ENCODE assay signal across 28 mouse cellular contexts in the genomic region with DNA sequence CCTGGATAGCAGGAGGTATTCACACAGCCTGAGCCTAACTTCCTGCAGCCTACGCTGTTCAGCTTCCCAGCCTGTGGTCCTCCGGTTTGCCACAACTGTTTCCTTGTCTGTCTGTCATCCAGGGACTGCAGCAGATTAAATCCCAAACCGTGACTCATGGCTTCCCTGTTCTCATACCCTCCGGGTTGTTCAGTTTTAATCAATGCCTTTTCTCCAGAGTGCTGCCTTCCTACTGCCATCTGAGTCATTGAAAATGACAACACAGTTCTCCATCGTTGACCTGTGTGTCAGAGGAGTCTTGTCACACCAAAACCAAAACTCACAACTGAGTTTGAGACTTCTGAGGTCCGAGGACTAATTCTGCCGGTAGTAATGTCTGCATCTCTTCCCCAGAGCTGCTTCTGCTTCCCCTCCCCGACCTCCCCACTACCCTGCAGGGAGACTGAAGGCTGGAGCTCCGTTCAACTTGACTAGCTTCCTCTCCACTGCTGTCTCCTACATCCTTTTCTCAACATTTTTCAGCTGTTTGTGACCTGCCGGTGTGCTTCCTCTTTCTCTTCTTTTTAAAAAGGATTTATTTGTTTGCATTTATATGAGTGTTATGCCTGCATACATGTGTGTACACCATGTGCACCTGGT. TPM values are rescaled to one million over a fixed set of nuclear protein-coding genes. Genes with fewer than 3 reads are reported as not detected.
A peak's percentile ranks its signal among the peaks of the same experiment; 100 is the strongest.
DNase-seq lines count a peak whose midpoint lies in the region; ATAC-seq and TF ChIP-seq lines count a peak whose summit lies in the region.
"Had no signal": no experiment of that assay in that cellular context is flagged by ENCODE, and none has a peak within 500 bp of the region (broad histone marks: within the 10 kb centered on the region; RNA-seq: fewer than 3 reads in every experiment).

No protein-coding gene starts in this region.

- no peaks in the 10 kb centered on the region for H3K9me3 ChIP-seq in embryonic facial prominence, embryonic 15.5 days (replicated peaks)
- H3K9me3 ChIP-seq: embryonic facial prominence, embryonic 12.5 days; G1E; limb, embryonic 15.5 days; lung, embryonic 15.5 days; midbrain, embryonic 15.5 days; stomach, embryonic 15.5 days had no signal

- peak; percentile 64 for DNase-seq in adrenal gland, adult 2 months
- no peak for DNase-seq in adrenal gland, postnatal 14 days
- peak; percentile 86 for DNase-seq in Muller cell, postnatal 12 days (ENCODE audit: inconsistent ontology term)
- no peak for DNase-seq in natural killer cell, adult 2 months (ENCODE audit: low spot score in 2 of 2)
- DNase-seq in gastrocnemius, adult 18-20 months (ENCODE audit: low spot score), result no peak
- DNase-seq in urinary bladder, postnatal 4 days (ENCODE audit: low spot score in 2 of 2), result no peak
- DNase-seq: gastrocnemius, postnatal 36 days; kidney, adult 2 months; left cerebral cortex, postnatal 4 days; lung, postnatal 36 days; right cerebral cortex, adult 18-20 months; right cerebral cortex, postnatal 4 days; thymus, adult 18-20 months; thymus, postnatal 36 days had no signal

- peaks cover 3% of the 10 kb centered on the region; the same call in 1 of the 2 replicates for H3K4me1 ChIP-seq in embryonic facial prominence, embryonic 15.5 days
- H3K4me1 ChIP-seq: embryonic facial prominence, embryonic 12.5 days; limb, embryonic 15.5 days; lung, embryonic 15.5 days; midbrain, embryonic 15.5 days; stomach, embryonic 15.5 days had no signal

- no peaks in the 10 kb centered on the region for H3K27me3 ChIP-seq in embryonic facial prominence, embryonic 15.5 days
- H3K27me3 ChIP-seq in myocyte (ENCODE audit: control insufficient read depth, insufficient read depth, insufficient read length), result no peaks in the 10 kb centered on the region
- H3K27me3 ChIP-seq: CH12.LX; embryonic facial prominence, embryonic 12.5 days; limb, embryonic 15.5 days; lung, embryonic 15.5 days; midbrain, embryonic 15.5 days; stomach, embryonic 15.5 days had no signal

- WGBS in embryonic facial prominence, embryonic 15.5 days, result 18% methylated on average over 10 of the region's 10 CpGs

- no peak for TF ChIP-seq POLR2A in myocyte (IDR thresholded peaks at IDR 0.05; ENCODE audit: insufficient read length, low read depth)

- H3K36me3 ChIP-seq in embryonic facial prominence, embryonic 15.5 days, result no peaks in the 10 kb centered on the region
- no peaks in the 10 kb centered on the region for H3K36me3 ChIP-seq in myocyte (ENCODE audit: control insufficient read depth, insufficient read depth)
- H3K36me3 ChIP-seq: embryonic facial prominence, embryonic 12.5 days; G1E; limb, embryonic 15.5 days; lung, embryonic 15.5 days; midbrain, embryonic 15.5 days; stomach, embryonic 15.5 days had no signal

- H3K4me2 ChIP-seq in embryonic facial prominence, embryonic 15.5 days (replicated peaks), result no peak overlapping the region
- H3K4me2 ChIP-seq in myocyte (ENCODE audit: low read depth), result peak overlapping the region; percentile 47
- H3K4me2 ChIP-seq: embryonic facial prominence, embryonic 12.5 days; hindbrain, embryonic 14.5 days; limb, embryonic 15.5 days; lung, embryonic 15.5 days; midbrain, embryonic 15.5 days; stomach, embryonic 15.5 days had no signal

- 0 out of 2 replicates have a peak, but pooled peaks have one; percentile 34 for ATAC-seq in embryonic facial prominence, embryonic 15.5 days (ENCODE audit: insufficient number of reproducible peaks, low FRiP score, low TSS enrichment, low read depth)
- ATAC-seq: forebrain, embryonic 16.5 days; inflammation-experienced regulatory T-cells, adult 6 months; midbrain, embryonic 15.5 days had no signal

- no peak overlapping the region for H3K4me3 ChIP-seq in embryonic facial prominence, embryonic 15.5 days (replicated peaks)
- H3K4me3 ChIP-seq in myocyte, result no peak overlapping the region
- H3K4me3 ChIP-seq: embryonic facial prominence, embryonic 12.5 days; limb, embryonic 15.5 days; lung, embryonic 15.5 days; midbrain, embryonic 15.5 days; stomach, embryonic 15.5 days had no signal

- no peak overlapping the region for H3K9ac ChIP-seq in embryonic facial prominence, embryonic 15.5 days
- H3K9ac ChIP-seq: embryonic facial prominence, embryonic 12.5 days; hindbrain, embryonic 14.5 days; limb, embryonic 15.5 days; liver, embryonic 14.5 days; lung, embryonic 15.5 days; midbrain, embryonic 15.5 days; stomach, embryonic 15.5 days had no signal

- H3ac ChIP-seq in myocyte (ENCODE audit: control insufficient read depth, insufficient read length), result no peak overlapping the region

- no peaks in the 10 kb centered on the region for H3K79me2 ChIP-seq in myocyte (ENCODE audit: control insufficient read depth, insufficient read depth)

- no peak overlapping the region for H3K27ac ChIP-seq in embryonic facial prominence, embryonic 15.5 days (replicated peaks)
- H3K27ac ChIP-seq: embryonic facial prominence, embryonic 12.5 days; hindbrain, embryonic 14.5 days; kidney, postnatal 0 days; limb, embryonic 15.5 days; liver, embryonic 14.5 days; lung, embryonic 15.5 days; midbrain, embryonic 15.5 days; stomach, embryonic 15.5 days had no signal

TF ChIP-seq in myocyte, 11 proteins besides CTCF, POLR2A, EP300 and RAD21:
- TF ChIP-seq E2F4 (IDR thresholded peaks at IDR 0.05; ENCODE audit: insufficient read depth), result no peak
- no peak for TF ChIP-seq CEBPB (IDR thresholded peaks at IDR 0.05; ENCODE audit: insufficient read depth, poor library complexity, severe bottlenecking)
- no peak for TF ChIP-seq MYOG (IDR thresholded peaks at IDR 0.05; ENCODE audit: control insufficient read depth in 1 of 3, insufficient read depth in 1 of 3, insufficient read length in 2 of 3, low read depth in 2 of 3)
- TF ChIP-seq TCF12 (IDR thresholded peaks at IDR 0.05; ENCODE audit: insufficient read depth, poor library complexity, severe bottlenecking), result no peak
- TF ChIP-seq MAX (IDR thresholded peaks at IDR 0.05; ENCODE audit: low read depth), result no peak
- no peak for TF ChIP-seq POLR2AphosphoS2 (IDR thresholded peaks at IDR 0.05; ENCODE audit: insufficient read length, low read depth)
- TF ChIP-seq TCF3 (IDR thresholded peaks at IDR 0.05; ENCODE audit: insufficient read length, low read depth), result no peak
- no peak for TF ChIP-seq MYOD1 (IDR thresholded peaks at IDR 0.05; ENCODE audit: control insufficient read depth in 1 of 3, insufficient read length in 2 of 3, low read depth in 2 of 3)
- no peak for TF ChIP-seq REST (IDR thresholded peaks at IDR 0.05; ENCODE audit: insufficient read depth, insufficient read length)
- TF ChIP-seq USF1 (IDR thresholded peaks at IDR 0.05; ENCODE audit: low read depth), result no peak
- TF ChIP-seq SRF (IDR thresholded peaks at IDR 0.05; ENCODE audit: control insufficient read depth, insufficient read length, low read depth), result no peak
TF ChIP-seq in myocyte: peak in this region for 0.

RNA-seq across cellular contexts. Expression of gene Cavin3, which starts 16.9 kb away (rescaled TPM):
- 10 to 100 TPM; 71.0 to 90.9 TPM for total RNA-seq in adrenal gland, adult 2 months (2021)
- 158 and 163 TPM in 2 replicates for polyA plus RNA-seq in adrenal gland, adult 2 months (2012; rRNA removed)
- 62.7 and 66.2 TPM in 2 replicates for total RNA-seq in adrenal gland, postnatal 14 days (2021)
- 150 and 156 TPM in 2 replicates for polyA plus RNA-seq in embryonic facial prominence, embryonic 15.5 days (2015; fragmentation: Nextera tagmentation; extraction: Ambion mirVana)
- polyA plus RNA-seq in myocyte (2012; fragmentation: generic; extraction: Trizol), result 88.4 TPM
- total RNA-seq in gastrocnemius, adult 18-20 months (2021), result 10 to 100 TPM in 1 of 2 experiments, 1 to 10 TPM in 1; 9.1 to 13.0 TPM
- total RNA-seq: CH12.LX, G1E had no signal
- polyA plus RNA-seq: G1E; inflammation-experienced regulatory T-cells, adult 6 months had no signal

RNA-seq across cellular contexts. Expression of gene Smpd1, which starts 55.2 kb away (rescaled TPM):
- 10 to 100 TPM; 56.2 to 68.5 TPM for total RNA-seq in adrenal gland, adult 2 months (2021)
- polyA plus RNA-seq in adrenal gland, adult 2 months (2012; rRNA removed), result 74.0 and 75.4 TPM in 2 replicates
- total RNA-seq in adrenal gland, postnatal 14 days (2021), result 61.5 and 76.3 TPM in 2 replicates
- polyA plus RNA-seq in embryonic facial prominence, embryonic 15.5 days (2015; fragmentation: Nextera tagmentation; extraction: Ambion mirVana), result 54.6 and 58.9 TPM in 2 replicates
- 45.5 TPM for polyA plus RNA-seq in myocyte (2012; fragmentation: generic; extraction: Trizol)
- total RNA-seq in gastrocnemius, adult 18-20 months (2021), result 10 to 100 TPM; 49.7 to 53.4 TPM

Comparison
In these comparisons a context has a peak if more than half of its experiments do, and no peak if none do; other contexts are left out.
1. DNase-seq: peak in adrenal gland, adult 2 months (single experiment) and Muller cell, postnatal 12 days (single experiment); none in adrenal gland, postnatal 14 days (single experiment), natural killer cell, adult 2 months (0 of 2), gastrocnemius, adult 18-20 months (single experiment) and urinary bladder, postnatal 4 days (0 of 2).